Mouse (Mus musculus): ENCODE measurements around the gene Stk32c.

GRCm38 (mm10) chr7:139082281-139082680, 130.8 kb downstream of the Stk32c start:
- no peak for TF ChIP-seq CTCF (IDR thresholded peaks at IDR 0.05; ENCODE audit: low read depth)
- no peak for TF ChIP-seq EP300 (optimal IDR thresholded peaks at IDR 0.05)
